Mouse (Mus musculus) small intestine, adult 2 months (tissue): ENCODE results near the gene Capg.

ENCODE experiments used
- CTCF ChIP-seq: fragments of 200-500 bp; IDR thresholded peaks from 2 replicates; pipeline ENCODE4 v1.5.1; 2012; ENCODE audit warnings: low read depth, mild to moderate bottlenecking, control low read depth, inconsistent platforms, low read length, moderate library complexity, mixed read lengths; ENCODE audit not compliant: insufficient replicate concordance, insufficient read length; ENCODE audit errors: extremely low read depth
- POLR2A ChIP-seq: fragments of 200-500 bp; IDR thresholded peaks from 2 replicates; pipeline ENCODE4 v1.6.1; 2012; ENCODE audit warnings: low read depth, mild to moderate bottlenecking, control low read depth, inconsistent platforms, low read length, moderate library complexity

GRCm38 (mm10) chr6:72565506-72565905 is 21.3 kb downstream of the Capg start:
- TF ChIP-seq CTCF = no peak
- no peak for TF ChIP-seq POLR2A
